Mouse (Mus musculus): ENCODE data around the gene Lif.
A peak's percentile ranks its signal among the peaks of the same experiment; 100 is the strongest.

The Lif gene

GRCm38 (mm10) chr11:4260463-4261187 lies 3.3 kb downstream of the Lif start:
- DNase-seq (ENCODE audit: extremely low read depth, insufficient read length, low spot score), result peak; percentile 86

- DNase-seq (ENCODE audit: extremely low read depth, insufficient read length, low spot score), result peak; percentile 85
These were observed 3.8 kb downstream of the Lif start for GRCm38 (mm10) chr11:4261188-4261494.

DNA sequence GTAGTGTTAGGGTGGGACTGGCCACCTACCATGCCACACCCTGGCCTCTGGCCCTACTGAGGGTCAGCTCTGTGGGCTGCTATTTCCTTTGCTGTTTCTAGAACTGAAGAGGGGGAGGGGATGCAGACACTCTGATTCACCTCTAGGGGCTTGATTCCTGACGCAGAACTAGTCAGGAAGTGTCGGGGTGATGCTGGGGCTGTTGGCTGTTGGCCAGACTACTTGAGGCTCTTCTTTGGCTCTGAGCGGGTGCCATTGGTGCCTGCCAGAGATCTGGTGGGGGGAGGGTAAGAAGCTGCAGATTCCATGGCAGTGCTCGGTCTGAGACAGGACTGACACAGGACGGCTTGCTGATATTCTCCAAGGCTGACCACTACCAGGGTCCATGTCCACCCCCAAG lies 4.6 kb downstream of the Lif start:
- peak; percentile 76 for DNase-seq (ENCODE audit: extremely low read depth, insufficient read length, low spot score)

DNA sequence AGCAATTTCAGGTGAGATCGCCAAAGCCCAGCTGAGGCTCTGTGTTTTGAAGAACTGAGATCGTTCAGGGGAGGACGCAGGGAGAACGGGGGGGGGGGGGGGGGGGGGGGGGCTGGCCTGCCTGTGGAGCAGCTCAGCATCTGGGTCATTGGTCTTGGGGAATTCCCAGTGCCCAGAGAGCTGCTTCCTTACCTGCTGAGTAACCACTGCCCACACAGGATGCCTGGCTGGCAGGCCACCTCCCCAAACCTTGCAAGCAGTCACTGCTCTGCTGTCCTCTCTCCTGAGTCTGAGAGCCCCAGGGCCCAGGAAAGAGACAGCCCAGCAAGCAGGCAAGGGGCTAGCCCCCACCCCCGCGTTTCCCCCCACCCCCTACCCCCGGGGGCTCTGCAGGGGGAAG lies 5.5 kb downstream of the Lif start:
- DNase-seq (ENCODE audit: extremely low read depth, insufficient read length, low spot score), result peak; percentile 56

- DNase-seq (ENCODE audit: extremely low read depth, insufficient read length, low spot score), result no peak
These were observed 5.9 kb downstream of the Lif start for GRCm38 (mm10) chr11:4263296-4263695.

DNA sequence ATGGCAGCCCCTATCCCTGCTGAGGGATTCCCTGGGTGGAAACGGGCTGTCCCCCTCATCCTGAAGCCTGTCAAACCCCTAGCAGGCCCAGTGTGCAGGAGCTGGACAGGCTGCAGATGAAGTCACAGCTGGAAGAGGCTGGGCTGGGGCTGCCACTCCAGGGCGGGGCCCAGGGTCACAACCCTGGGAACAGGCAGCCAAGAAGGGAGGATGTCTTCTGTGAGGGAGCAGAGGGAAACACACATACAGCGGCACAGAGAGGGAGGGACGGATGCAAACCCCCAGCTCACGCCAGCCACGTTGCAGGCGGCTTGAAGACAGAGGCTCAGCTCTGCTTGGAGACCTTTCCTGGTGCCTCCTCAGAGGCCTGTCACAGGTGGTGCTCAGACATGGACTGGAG lies 6.7 kb downstream of the Lif start:
- peak; percentile 84 for DNase-seq (ENCODE audit: extremely low read depth, insufficient read length, low spot score)

- peak; percentile 83 for DNase-seq (ENCODE audit: extremely low read depth, insufficient read length, low spot score)
These were observed 9.2 kb downstream of the Lif start for GRCm38 (mm10) chr11:4266271-4267201.

DNA sequence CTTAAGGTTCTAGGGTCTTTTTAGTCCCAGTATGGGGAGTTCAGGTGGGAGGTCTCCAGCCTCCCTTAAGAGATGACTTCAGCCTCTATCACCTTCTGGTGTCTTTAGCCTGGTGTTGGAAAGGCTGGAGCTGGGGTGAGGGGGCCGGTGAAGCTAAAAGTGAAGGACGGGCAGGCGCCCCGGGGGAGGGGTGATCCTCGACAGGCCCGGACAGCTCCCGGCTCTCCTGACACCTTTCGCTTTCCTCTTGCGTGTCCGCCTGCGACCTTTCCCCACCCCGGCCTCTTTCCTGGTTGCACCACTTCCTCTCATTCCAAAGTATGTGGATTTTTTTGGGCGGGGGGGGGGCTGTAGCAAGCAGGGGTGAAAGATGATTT lies 9.8 kb downstream of the Lif start:
- no peak for DNase-seq (ENCODE audit: extremely low read depth, insufficient read length, low spot score)

GRCm38 (mm10) chr11:4268500-4268899 lies 11.1 kb downstream of the Lif start:
- DNase-seq (ENCODE audit: extremely low read depth, insufficient read length, low spot score), result no peak

- DNase-seq (ENCODE audit: extremely low read depth, insufficient read length, low spot score), result no peak
These were observed 13.5 kb downstream of the Lif start for GRCm38 (mm10) chr11:4270744-4271459.

- DNase-seq (ENCODE audit: extremely low read depth, insufficient read length, low spot score), result no peak
These were observed 14.2 kb downstream of the Lif start for GRCm38 (mm10) chr11:4271544-4271943.

- peak; percentile 58 for DNase-seq (ENCODE audit: extremely low read depth, insufficient read length, low spot score)
These were observed 19.1 kb downstream of the Lif start for GRCm38 (mm10) chr11:4276411-4276861.

GRCm38 (mm10) chr11:4279909-4280308 lies 22.6 kb downstream of the Lif start:
- no peak for DNase-seq (ENCODE audit: extremely low read depth, insufficient read length, low spot score)

GRCm38 (mm10) chr11:4281852-4282251 lies 24.5 kb downstream of the Lif start:
- DNase-seq (ENCODE audit: extremely low read depth, insufficient read length, low spot score), result no peak

DNA sequence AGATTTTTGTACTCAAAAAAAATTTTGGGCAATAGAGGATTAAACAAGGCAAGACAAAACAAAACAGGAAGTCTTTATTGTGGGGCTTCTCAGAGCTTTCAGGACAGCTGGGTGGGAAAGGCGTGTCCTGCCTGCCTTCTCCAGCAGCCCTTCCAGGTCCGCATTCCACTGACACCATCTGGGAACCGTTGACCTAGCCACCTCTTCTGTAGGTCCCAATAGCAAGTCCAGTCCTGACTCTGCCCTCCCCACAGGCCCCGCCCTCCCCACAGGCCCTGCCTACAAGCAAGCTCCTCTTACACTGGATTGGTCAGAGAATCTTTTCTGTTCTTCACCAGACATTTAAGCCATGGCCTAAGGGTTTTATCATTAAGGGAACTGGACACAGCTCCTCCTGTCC lies 26.3 kb downstream of the Lif start:
- DNase-seq (ENCODE audit: extremely low read depth, insufficient read length, low spot score), result peak; percentile 78

DNA sequence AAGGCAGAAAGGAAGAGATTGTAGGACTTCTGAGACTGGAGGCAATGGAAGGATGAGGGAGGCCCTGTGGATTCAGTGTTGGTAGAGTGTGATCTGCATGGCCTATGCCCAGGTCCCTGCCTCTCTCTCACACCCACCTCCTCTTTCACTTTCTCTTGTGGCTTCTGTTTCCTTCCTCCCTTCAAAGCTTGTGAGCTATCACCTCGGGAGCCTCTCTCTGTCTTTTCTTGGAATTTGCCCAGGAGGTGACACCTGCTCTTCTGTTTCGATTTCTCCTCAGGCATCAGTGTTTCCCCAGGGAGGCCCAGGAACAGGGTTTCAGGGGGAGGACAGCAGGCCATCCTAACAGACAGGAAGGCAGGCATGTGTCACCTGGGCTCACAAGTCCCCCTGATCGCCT lies 31.9 kb downstream of the Lif start:
- no peak for DNase-seq (ENCODE audit: extremely low read depth, insufficient read length, low spot score)

- DNase-seq (ENCODE audit: extremely low read depth, insufficient read length, low spot score), result peak; percentile 88
These were observed 34.3 kb downstream of the Lif start for GRCm38 (mm10) chr11:4291639-4292038.

DNA sequence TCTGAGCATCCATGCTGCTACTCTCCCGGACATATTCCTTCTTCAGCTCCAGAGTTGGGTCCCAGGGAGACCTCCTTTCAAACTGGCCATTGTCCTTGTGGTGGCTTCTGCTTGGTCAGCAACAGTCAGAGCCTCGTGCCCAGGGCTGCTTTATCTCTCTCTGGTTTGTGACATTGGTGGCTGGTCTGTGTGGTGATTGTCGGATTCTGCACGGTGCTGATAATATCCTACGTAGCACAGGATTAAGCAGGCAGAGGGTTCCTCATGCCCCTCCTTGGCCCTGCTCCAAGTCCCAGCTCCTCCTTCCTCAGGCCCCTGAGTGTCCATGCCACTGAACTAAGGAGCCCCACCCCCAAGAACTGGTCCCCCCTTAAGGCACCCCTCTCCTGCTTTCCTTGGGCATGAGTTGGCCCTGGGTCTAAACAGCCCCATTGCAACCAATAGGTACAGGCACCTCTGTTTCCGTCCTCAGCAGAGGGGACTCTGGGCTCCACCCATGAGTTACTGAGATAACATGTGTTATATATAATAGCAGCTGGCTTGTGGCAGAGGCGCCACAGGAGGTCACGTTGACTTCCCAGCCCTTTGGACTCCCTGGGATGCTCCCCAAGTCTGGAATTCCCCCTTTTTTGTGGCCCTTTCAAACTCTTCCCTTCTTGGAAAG lies 35.0 kb downstream of the Lif start:
- DNase-seq (ENCODE audit: extremely low read depth, insufficient read length, low spot score), result no peak

DNA sequence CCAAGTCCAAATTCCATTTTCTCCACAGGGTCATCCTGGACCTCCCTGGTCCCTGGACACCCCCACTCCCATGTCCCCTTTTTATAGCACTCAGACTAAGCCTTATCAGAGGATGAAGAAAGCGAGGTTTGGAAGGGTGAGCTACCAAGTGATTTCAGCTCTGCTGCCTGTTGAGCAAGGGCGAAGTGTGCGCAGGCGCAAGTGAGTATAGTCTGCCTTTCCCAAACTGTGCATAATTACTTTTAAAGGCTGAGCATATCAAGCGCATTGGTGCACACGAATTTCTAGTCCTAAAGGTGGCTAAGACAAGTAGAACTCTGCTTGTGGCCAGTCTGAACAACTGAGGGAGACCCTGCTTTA lies 35.5 kb downstream of the Lif start:
- DNase-seq (ENCODE audit: extremely low read depth, insufficient read length, low spot score), result no peak

DNA sequence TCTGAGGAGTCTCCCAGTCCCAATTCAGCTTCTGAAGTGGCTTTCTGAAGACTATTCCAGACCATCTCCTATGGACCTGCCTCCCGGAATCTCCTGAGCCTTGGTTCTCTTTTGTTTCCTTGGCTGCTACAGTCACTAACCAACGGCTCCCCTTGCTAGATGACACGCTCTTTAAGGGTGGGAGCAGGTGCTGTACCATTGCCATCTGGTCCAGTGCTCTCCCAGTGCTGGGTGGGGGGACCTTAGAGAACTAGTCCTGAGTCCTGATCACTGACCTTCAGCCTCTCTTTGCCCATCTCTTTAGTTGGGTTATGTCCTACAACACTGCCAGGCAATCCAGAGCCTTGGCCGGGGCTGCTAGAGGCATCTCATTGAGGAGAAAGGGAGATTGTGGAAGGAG lies 36.1 kb downstream of the Lif start:
- no peak for DNase-seq (ENCODE audit: extremely low read depth, insufficient read length, low spot score)

- no peak for DNase-seq (ENCODE audit: extremely low read depth, insufficient read length, low spot score)
These were observed 36.7 kb downstream of the Lif start for GRCm38 (mm10) chr11:4294047-4294446.

Data from 3134 (cell line).